Mouse (Mus musculus): ENCODE results near the gene Trap1a.

DNA sequence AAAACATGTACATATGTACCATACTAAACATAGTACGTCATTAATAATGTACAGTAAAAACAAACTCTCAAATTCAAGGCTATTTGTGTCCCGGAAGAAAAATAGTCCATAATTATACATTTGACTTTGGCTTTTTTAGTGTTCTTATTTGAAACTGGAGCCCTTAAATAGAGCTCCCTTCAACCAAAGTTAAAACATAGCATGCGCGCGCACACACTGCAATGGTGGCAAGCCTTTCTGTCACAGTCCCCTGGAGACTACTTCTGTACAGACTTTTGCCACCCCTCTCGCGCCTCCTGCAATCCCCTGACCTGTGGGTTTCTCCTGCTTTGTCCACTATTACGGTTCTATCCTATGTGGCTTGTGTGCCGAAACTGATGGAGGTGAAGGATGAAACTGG is 900 bp upstream of the Trap1a start:
- TF ChIP-seq CTCF (IDR thresholded peaks at IDR 0.05; ENCODE audit: control insufficient read depth, insufficient read depth, insufficient replicate concordance, low read depth, low read length) (no peak), POLR2A (IDR thresholded peaks at IDR 0.05; ENCODE audit: control insufficient read depth, low read depth, low read length) (no peak)

Data from testis, adult 2 months (tissue).